Mouse (Mus musculus) retina, adult 2 months (tissue): Measurements from ENCODE around the gene Tceanc2.

Experiments
- DNase-seq: peaks from one replicate; pipeline ENCODE4 v3.0.0-alpha.2; 2012; ENCODE audit warnings: low read depth, low spot score

The Tceanc2 gene

GRCm38 (mm10) chr4:107084343-107084742, 94.6 kb downstream of the Tceanc2 start:
- no peak for DNase-seq
